Mouse (Mus musculus) heart, embryonic 12.5 days (tissue): ENCODE results near the gene Sergef. TPM values are rescaled to one million over a fixed set of nuclear protein-coding genes. Genes with fewer than 3 reads are reported as not detected.

Experiments
- ATAC-seq: fragments of 200-750 bp; cut with Nextera tagmentation; 2 replicates; pipeline ENCODE4 v1.8.0; 2017; ENCODE audit warnings: moderate TSS enrichment, moderate library complexity; ENCODE audit not compliant: insufficient number of reproducible peaks, low FRiP score
- H3K27ac ChIP-seq: fragments of 300-500 bp; sonication (generic); 2 replicates; pipeline ENCODE4 v1.5.1; 2016; ENCODE audit warnings: mild to moderate bottlenecking, moderate library complexity; ENCODE audit not compliant: poor library complexity, severe bottlenecking
- H3K27me3 ChIP-seq: fragments of 300-500 bp; sonication (generic); replicated peaks from 2 replicates; pipeline ENCODE4 v1.6.1; 2016; ENCODE audit warnings: mild to moderate bottlenecking, moderate library complexity
- H3K36me3 ChIP-seq: fragments of 300-500 bp; sonication (generic); 2 replicates; pipeline ENCODE4 v1.6.1; 2016; ENCODE audit warnings: mild to moderate bottlenecking, moderate library complexity
- H3K4me1 ChIP-seq: fragments of 300-500 bp; sonication (generic); replicated peaks from 2 replicates; pipeline ENCODE4 v1.6.1; 2016; ENCODE audit warnings: mild to moderate bottlenecking
- H3K4me2 ChIP-seq: fragments of 300-500 bp; sonication (generic); 2 replicates; pipeline ENCODE4 v1.6.1; 2016; ENCODE audit warnings: mild to moderate bottlenecking, moderate library complexity
- H3K4me3 ChIP-seq: fragments of 300-500 bp; sonication (generic); 2 replicates; pipeline ENCODE4 v1.5.1; 2016; ENCODE audit warnings: mild to moderate bottlenecking
- H3K9ac ChIP-seq: fragments of 300-500 bp; sonication (generic); 2 replicates; pipeline ENCODE4 v1.6.1; 2016; ENCODE audit warnings: mild to moderate bottlenecking, moderate library complexity
- H3K9me3 ChIP-seq: fragments of 300-500 bp; sonication (generic); replicated peaks from 2 replicates; pipeline ENCODE4 v1.6.1; 2016; ENCODE audit warnings: mild to moderate bottlenecking, moderate library complexity
- WGBS: fragments of 180-500 bp; shearing (Covaris S2); methylation state at CpG from one replicate; pipeline ENCODE4 v1.1.7; 2016; 5-methylcytosine and 5-hydroxymethylcytosine counted together
- polyA plus RNA-seq: library from polyadenylated mRNA; unstranded; fragments of >200 nt; fragmentation: Nextera tagmentation; extraction: Ambion mirVana; gene quantifications from 2 replicates; pipeline ENCODE4 v1.2.1, GENCODE M21; 2016

The Sergef gene
- polyA plus RNA-seq, 1 experiment from 2014 or later = 9.8 TPM

- no peaks in the 10 kb centered on the region for H3K27me3 ChIP-seq
- no peak overlapping the region for H3K9ac ChIP-seq
- no peak overlapping the region for H3K4me2 ChIP-seq
- H3K9me3 ChIP-seq = no peaks in the 10 kb centered on the region
- H3K4me1 ChIP-seq = peaks cover 10% of the 10 kb centered on the region
- no peak overlapping the region for H3K4me3 ChIP-seq
- no peaks in the 10 kb centered on the region for H3K36me3 ChIP-seq
- 73% methylated on average over 9 of the region's 9 CpGs for WGBS
- no peak for ATAC-seq
- H3K27ac ChIP-seq = no peak overlapping the region
Observed at GRCm38 (mm10) chr7:46536456-46537097, 103.0 kb downstream of the Sergef start.

- H3K27me3 ChIP-seq = no peaks in the 10 kb centered on the region
- WGBS = 28% methylated on average over 10 of the region's 10 CpGs
- no peaks in the 10 kb centered on the region for H3K9me3 ChIP-seq
- ATAC-seq = no peak
- no peak overlapping the region for H3K9ac ChIP-seq
- H3K4me2 ChIP-seq = no peak overlapping the region
- H3K27ac ChIP-seq = no peak overlapping the region
- peaks cover 10% of the 10 kb centered on the region for H3K4me1 ChIP-seq
- no peak overlapping the region for H3K4me3 ChIP-seq
- no peaks in the 10 kb centered on the region for H3K36me3 ChIP-seq
Observed at GRCm38 (mm10) chr7:46535429-46535799, 104.2 kb downstream of the Sergef start.

- no peaks in the 10 kb centered on the region for H3K9me3 ChIP-seq
- H3K4me2 ChIP-seq = no peak overlapping the region
- H3K27ac ChIP-seq = no peak overlapping the region
- no peaks in the 10 kb centered on the region for H3K36me3 ChIP-seq
- no peaks in the 10 kb centered on the region for H3K27me3 ChIP-seq
- 70% methylated on average over 11 of the region's 11 CpGs for WGBS
- no peak overlapping the region for H3K4me3 ChIP-seq
- ATAC-seq = no peak
- H3K4me1 ChIP-seq = peaks cover 10% of the 10 kb centered on the region
- H3K9ac ChIP-seq = no peak overlapping the region
Observed at GRCm38 (mm10) chr7:46534767-46535428, 104.7 kb downstream of the Sergef start.

GRCm38 (mm10) chr7:46533518-46533917 lies 106.1 kb downstream of the Sergef start:
- Histone ChIP-seq H3K9me3 (no peaks in the 10 kb centered on the region), H3K9ac (no peak overlapping the region), H3K27ac (no peak overlapping the region), H3K4me3 (no peak overlapping the region), H3K4me1 (peaks cover 10% of the 10 kb centered on the region), H3K4me2 (no peak overlapping the region), H3K27me3 (no peaks in the 10 kb centered on the region), H3K36me3 (no peaks in the 10 kb centered on the region)
- no peak for ATAC-seq
- 76% methylated on average over 11 of the region's 11 CpGs for WGBS

GRCm38 (mm10) chr7:46531345-46531744 lies 108.3 kb downstream of the Sergef start:
- no peak overlapping the region for H3K27ac ChIP-seq

GRCm38 (mm10) chr7:46529930-46530329 lies 109.7 kb downstream of the Sergef start:
- WGBS = 36% methylated on average over 8 of the region's 8 CpGs
- Histone ChIP-seq H3K4me2 (no peak overlapping the region), H3K4me3 (no peak overlapping the region), H3K9me3 (no peaks in the 10 kb centered on the region), H3K27ac (no peak overlapping the region), H3K27me3 (no peaks in the 10 kb centered on the region), H3K9ac (no peak overlapping the region), H3K4me1 (no peaks in the 10 kb centered on the region), H3K36me3 (no peaks in the 10 kb centered on the region)
- ATAC-seq = no peak

More at GRCm38 (mm10) chr7:46531345-46531744, 108.3 kb downstream of the Sergef start:
- H3K4me2 ChIP-seq = no peak overlapping the region
- no peaks in the 10 kb centered on the region for H3K27me3 ChIP-seq
- H3K4me3 ChIP-seq = no peak overlapping the region
- WGBS = 78% methylated on average over 5 of the region's 5 CpGs
- H3K9me3 ChIP-seq = no peaks in the 10 kb centered on the region
- ATAC-seq = no peak
- H3K36me3 ChIP-seq = no peaks in the 10 kb centered on the region
- H3K9ac ChIP-seq = no peak overlapping the region
- H3K4me1 ChIP-seq = peaks cover 10% of the 10 kb centered on the region

- H3K27me3 ChIP-seq = no peaks in the 10 kb centered on the region
- H3K4me3 ChIP-seq = no peak overlapping the region
- no peak overlapping the region for H3K27ac ChIP-seq
- H3K9me3 ChIP-seq = no peaks in the 10 kb centered on the region
- no peak overlapping the region for H3K9ac ChIP-seq
- no peaks in the 10 kb centered on the region for H3K36me3 ChIP-seq
- H3K4me1 ChIP-seq = no peaks in the 10 kb centered on the region
- H3K4me2 ChIP-seq = no peak overlapping the region
- no peak for ATAC-seq
- WGBS = 80% methylated on average over 5 of the region's 5 CpGs
Observed at GRCm38 (mm10) chr7:46529259-46529658, 110.3 kb downstream of the Sergef start.

- no peak for ATAC-seq
- Histone ChIP-seq H3K27me3 (no peaks in the 10 kb centered on the region), H3K27ac (no peak overlapping the region), H3K4me1 (no peaks in the 10 kb centered on the region), H3K4me3 (no peak overlapping the region), H3K36me3 (no peaks in the 10 kb centered on the region), H3K9me3 (no peaks in the 10 kb centered on the region), H3K4me2 (no peak overlapping the region), H3K9ac (no peak overlapping the region)
- WGBS = 31% methylated on average over 6 of the region's 6 CpGs
Observed at GRCm38 (mm10) chr7:46526665-46527154, 112.9 kb downstream of the Sergef start.

- no peaks in the 10 kb centered on the region for H3K9me3 ChIP-seq
- H3K4me3 ChIP-seq = no peak overlapping the region
- H3K36me3 ChIP-seq = no peaks in the 10 kb centered on the region
- no peak for ATAC-seq
- H3K27ac ChIP-seq = no peak overlapping the region
- H3K4me1 ChIP-seq = no peaks in the 10 kb centered on the region
- no peak overlapping the region for H3K9ac ChIP-seq
- H3K4me2 ChIP-seq = no peak overlapping the region
- no peaks in the 10 kb centered on the region for H3K27me3 ChIP-seq
- 77% methylated on average over 7 of the region's 7 CpGs for WGBS
Observed at GRCm38 (mm10) chr7:46523215-46523614, 116.4 kb downstream of the Sergef start.

GRCm38 (mm10) chr7:46521794-46522193 lies 117.8 kb downstream of the Sergef start:
- Histone ChIP-seq H3K27ac (no peak overlapping the region), H3K4me1 (no peaks in the 10 kb centered on the region), H3K9me3 (no peaks in the 10 kb centered on the region), H3K9ac (no peak overlapping the region), H3K27me3 (no peaks in the 10 kb centered on the region), H3K4me3 (no peak overlapping the region), H3K36me3 (no peaks in the 10 kb centered on the region), H3K4me2 (no peak overlapping the region)
- no peak for ATAC-seq
- 87% methylated on average over 17 of the region's 17 CpGs for WGBS

GRCm38 (mm10) chr7:46519148-46519547 lies 120.5 kb downstream of the Sergef start:
- H3K4me2 ChIP-seq = no peak overlapping the region
- ATAC-seq = no peak
- no peak overlapping the region for H3K27ac ChIP-seq
- H3K9me3 ChIP-seq = no peaks in the 10 kb centered on the region
- H3K4me1 ChIP-seq = no peaks in the 10 kb centered on the region
- 74% methylated on average over 11 of the region's 11 CpGs for WGBS
- no peaks in the 10 kb centered on the region for H3K27me3 ChIP-seq
- H3K4me3 ChIP-seq = no peak overlapping the region
- H3K36me3 ChIP-seq = no peaks in the 10 kb centered on the region
- no peak overlapping the region for H3K9ac ChIP-seq
